Mouse (Mus musculus) liver, adult 2 months (tissue): ENCODE results near the gene Zbtb20. TPM values are rescaled to one million over a fixed set of nuclear protein-coding genes. Genes with fewer than 3 reads are reported as not detected.

Experiments used
- DNase-seq: peaks from one replicate; pipeline ENCODE4 v3.0.0-alpha.2; 2011; ENCODE audit warnings: low read depth, low spot score; ENCODE audit errors: extremely low read depth
- H3K27ac ChIP-seq: fragments of 200-500 bp; replicated peaks from 2 replicates; pipeline ENCODE4 v1.5.1; 2012; ENCODE audit warnings: low read depth, mild to moderate bottlenecking, control low read depth, inconsistent platforms, low read length; ENCODE audit not compliant: insufficient read depth
- H3K27me3 ChIP-seq: fragments of 200-500 bp; 2 replicates; pipeline ENCODE4 v1.6.1; 2012; ENCODE audit warnings: mild to moderate bottlenecking, moderate library complexity, low read length, inconsistent platforms; ENCODE audit not compliant: control insufficient read depth, insufficient read depth
- H3K36me3 ChIP-seq: fragments of 200-500 bp; 2 replicates; pipeline ENCODE4 v1.6.1; 2012; ENCODE audit warnings: low read length, inconsistent platforms; ENCODE audit not compliant: control insufficient read depth, insufficient read depth
- H3K4me1 ChIP-seq: fragments of 200-500 bp; 2 replicates; pipeline ENCODE4 v1.6.1; 2011; ENCODE audit warnings: low read length; ENCODE audit not compliant: control insufficient read depth, insufficient read depth
- H3K4me3 ChIP-seq: fragments of 200-500 bp; 2 replicates; pipeline ENCODE4 v1.5.1; 2011; ENCODE audit warnings: low read depth, mild to moderate bottlenecking, control low read depth, low read length, moderate library complexity; ENCODE audit not compliant: insufficient read depth
- H3K79me2 ChIP-seq: fragments of 200-500 bp; 2 replicates; pipeline ENCODE4 v1.6.1; 2012; ENCODE audit warnings: inconsistent platforms, mild to moderate bottlenecking, low read length, moderate library complexity; ENCODE audit not compliant: control insufficient read depth, insufficient read depth
- H3K9ac ChIP-seq: fragments of 200-500 bp; 2 replicates; pipeline ENCODE4 v1.6.1; 2012; ENCODE audit warnings: low read depth, mild to moderate bottlenecking, control low read depth, inconsistent platforms, low read length
- CTCF ChIP-seq: fragments of 200-500 bp; IDR thresholded peaks from 2 replicates; pipeline ENCODE4 v1.5.1; 2011; ENCODE audit warnings: low read depth, low read length, control low read depth
- POLR2A ChIP-seq: fragments of 200-500 bp; IDR thresholded peaks from 2 replicates; pipeline ENCODE4 v1.6.1; 2011; ENCODE audit warnings: low read length, control low read depth; ENCODE audit not compliant: insufficient read depth; ENCODE audit errors: extremely low read depth
- WGBS: fragments of 180-500 bp; shearing (Covaris S2); methylation state at CpG from one replicate; pipeline ENCODE4 v1.1.7; 2018; 5-methylcytosine and 5-hydroxymethylcytosine counted together
- polyA plus RNA-seq: library from polyadenylated mRNA; depleted of rRNA; stranded (reverse); fragments of >200 nt; gene quantifications from 2 replicates; pipeline ENCODE4 v1.2.3, GENCODE M21; 2012
- total RNA-seq: library from RNA; depleted of rRNA; stranded (reverse); fragments of >200 nt; gene quantifications from 2 replicates; pipeline ENCODE4 v1.2.3, GENCODE M21; 2014

Gene Zbtb20
- total and polyA plus RNA-seq, 2 experiments, result 17.8 to 52.6 TPM

DNA sequence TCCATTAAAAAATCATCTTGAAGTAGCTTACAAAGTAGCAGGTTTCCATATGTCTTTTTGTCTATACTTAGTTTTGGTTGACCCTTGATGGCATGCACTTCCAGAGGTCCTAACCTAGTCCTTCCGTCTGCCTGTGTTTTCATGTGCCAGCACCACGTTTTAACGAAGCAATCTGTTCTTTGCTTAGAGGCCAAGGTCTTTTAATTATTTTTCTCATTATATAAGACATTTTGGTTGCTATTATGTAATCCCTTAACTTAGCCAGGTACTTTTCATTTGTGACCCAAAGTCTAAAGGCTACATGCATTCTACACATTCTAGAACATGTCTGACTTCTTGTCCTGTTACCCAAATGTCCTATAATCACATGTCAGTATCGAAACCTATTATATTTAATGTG is 35.6 kb downstream of the Zbtb20 start:
- H3K4me3 ChIP-seq, result no peak overlapping the region
- 19% methylated on average over 4 of the region's 4 CpGs for WGBS

DNA sequence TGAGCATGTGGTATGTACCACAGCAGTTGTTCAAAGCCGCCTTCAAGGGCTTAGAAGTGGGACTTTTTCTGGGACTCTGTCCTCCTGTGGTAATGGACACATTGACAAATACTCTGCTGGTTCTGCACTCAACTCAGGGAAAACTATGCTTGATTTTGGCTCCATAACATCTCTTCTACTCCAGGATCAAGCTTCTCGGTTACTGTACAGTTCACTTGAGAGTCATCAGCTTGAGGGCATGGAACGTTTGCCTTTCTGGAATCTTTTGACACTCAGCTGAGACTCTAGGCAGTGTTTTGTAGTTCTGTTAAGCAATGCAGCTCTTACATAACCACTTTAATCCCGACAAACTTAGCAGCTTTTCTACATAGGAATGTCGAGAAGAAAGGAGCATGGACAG is 36.1 kb downstream of the Zbtb20 start:
- TF ChIP-seq CTCF (no peak), POLR2A (no peak)
- Histone ChIP-seq H3K9ac (peak overlapping the region; percentile 65), H3K27me3 (no peaks in the 10 kb centered on the region), H3K36me3 (no peaks in the 10 kb centered on the region), H3K4me3 (peak overlapping the region; percentile 22), H3K27ac (peak overlapping the region; percentile 100), H3K79me2 (peaks cover 4% of the 10 kb centered on the region; the same call in 1 of the 2 replicates), H3K4me1 (peaks cover 9% of the 10 kb centered on the region)
- peak; percentile 79 for DNase-seq
- WGBS, result 27% methylated on average over 5 of the region's 5 CpGs

More for the DNA sequence above, 35.6 kb downstream of the Zbtb20 start:
- Histone ChIP-seq H3K4me1 (peaks cover 11% of the 10 kb centered on the region), H3K9ac (no peak overlapping the region), H3K79me2 (peaks cover 4% of the 10 kb centered on the region; the same call in 1 of the 2 replicates), H3K36me3 (no peaks in the 10 kb centered on the region), H3K27me3 (no peaks in the 10 kb centered on the region), H3K27ac (peak overlapping the region; percentile 100)
- no peak for TF ChIP-seq POLR2A
- no peak for TF ChIP-seq CTCF
- peak; percentile 70 for DNase-seq

GRCm38 (mm10) chr16:42913291-42913690 is 37.6 kb downstream of the Zbtb20 start:
- H3K27me3 ChIP-seq, result no peaks in the 10 kb centered on the region
- 87% methylated on average over 8 of the region's 8 CpGs for WGBS

GRCm38 (mm10) chr16:42914457-42915085 is 38.9 kb downstream of the Zbtb20 start:
- DNase-seq, result peak; percentile 34
- Histone ChIP-seq H3K4me3 (no peak overlapping the region), H3K27me3 (no peaks in the 10 kb centered on the region), H3K9ac (no peak overlapping the region), H3K27ac (no peak overlapping the region), H3K4me1 (peaks cover 9% of the 10 kb centered on the region), H3K79me2 (peaks cover 10% of the 10 kb centered on the region), H3K36me3 (no peaks in the 10 kb centered on the region)
- peak; percentile 36 for TF ChIP-seq CTCF
- no peak for TF ChIP-seq POLR2A
- 67% methylated on average over 8 of the region's 8 CpGs for WGBS

More at GRCm38 (mm10) chr16:42913291-42913690, 37.6 kb downstream of the Zbtb20 start:
- no peak for DNase-seq
- Histone ChIP-seq H3K9ac (no peak overlapping the region), H3K79me2 (peaks cover 4% of the 10 kb centered on the region; the same call in 1 of the 2 replicates), H3K4me1 (peaks cover 9% of the 10 kb centered on the region), H3K4me3 (no peak overlapping the region), H3K36me3 (no peaks in the 10 kb centered on the region), H3K27ac (no peak overlapping the region)
- TF ChIP-seq POLR2A (no peak), CTCF (no peak)

DNA sequence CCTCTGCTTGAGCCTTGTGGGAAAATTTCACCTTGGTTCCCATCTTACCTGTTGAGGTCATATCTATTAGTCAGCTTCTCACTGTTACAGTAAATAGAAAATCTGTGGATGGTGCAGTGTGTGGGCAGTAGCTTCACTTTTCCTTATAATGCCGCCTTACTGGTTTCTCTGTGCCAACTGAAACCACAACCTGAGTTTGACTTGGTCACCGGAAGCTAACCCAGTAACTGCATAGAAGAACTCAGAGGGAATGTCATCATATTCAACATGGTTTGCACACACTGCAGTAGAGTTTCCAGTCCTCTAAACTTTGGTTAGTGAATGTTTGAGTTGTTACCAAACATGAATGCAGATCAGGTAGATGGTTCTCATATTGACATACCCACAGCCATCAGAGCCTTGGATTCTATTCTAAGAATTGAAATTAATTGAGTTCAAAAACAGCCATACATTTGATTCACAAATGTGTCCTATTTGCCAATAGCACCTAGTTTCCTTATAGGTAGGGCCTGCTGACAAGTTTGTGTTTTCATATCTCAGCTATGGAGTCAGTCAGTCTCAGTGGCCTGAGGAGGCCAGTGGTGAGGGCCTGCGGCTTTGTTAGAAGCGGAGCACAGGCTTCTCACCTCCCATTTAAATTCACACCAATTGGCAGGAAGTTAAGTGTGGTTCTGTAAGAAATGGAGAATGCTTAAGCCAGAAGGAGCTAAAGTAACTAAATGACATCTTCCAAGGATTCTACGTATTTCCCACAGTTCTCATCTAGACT is 44.5 kb downstream of the Zbtb20 start:
- TF ChIP-seq CTCF (no peak), POLR2A (no peak)
- WGBS, result 94% methylated on average over 5 of the region's 5 CpGs
- Histone ChIP-seq H3K4me1 (no peaks in the 10 kb centered on the region; the same call in 1 of the 2 replicates), H3K36me3 (no peaks in the 10 kb centered on the region), H3K79me2 (peaks cover 10% of the 10 kb centered on the region), H3K4me3 (no peak overlapping the region), H3K27me3 (no peaks in the 10 kb centered on the region), H3K9ac (no peak overlapping the region), H3K27ac (no peak overlapping the region)
- no peak for DNase-seq
